Mouse (Mus musculus) CH12.LX (cell line): Measurements from ENCODE around the gene Pkn3. TPM values are rescaled to one million over a fixed set of nuclear protein-coding genes. Genes with fewer than 3 reads are reported as not detected.

ENCODE experiments used
- polyA plus RNA-seq: library from polyadenylated mRNA; unstranded; fragments of >175 nt; gene quantifications from 2 replicates; pipeline ENCODE4 v1.2.1, GENCODE M21; 2012; ENCODE audit warnings: low read depth; ENCODE audit not compliant: insufficient read length
- total RNA-seq, 2 experiments: library from RNA; depleted of rRNA; stranded (reverse); fragments of 300-350 nt in 1 of 2; fragments of >200 nt in 1 of 2; gene quantifications; 2 replicates each; pipeline ENCODE4 v1.2.3; 2012 to 2014

Pkn3 gene
- total and polyA plus RNA-seq, 3 experiments = 4.7 to 8.3 (median 6.7) TPM

Other genes starting within 250 kb of the Pkn3 start
- gene Cercam, start 208.5 kb upstream of the Pkn3 start, total RNA-seq (2012; rRNA removed) = 6.1 and 6.3 TPM in 2 replicates
- 2.5 and 3.0 TPM in 2 replicates for gene Cercam, start 208.5 kb upstream of the Pkn3 start, total RNA-seq (2014; rRNA removed)
- gene Cercam, start 208.5 kb upstream of the Pkn3 start, polyA plus RNA-seq = 3.5 and 3.7 TPM in 2 replicates
- gene Odf2, start 188.5 kb upstream of the Pkn3 start, total RNA-seq (2012; rRNA removed) = 43.7 and 48.6 TPM in 2 replicates
- gene Odf2, start 188.5 kb upstream of the Pkn3 start, total RNA-seq (2014; rRNA removed) = 35.4 and 44.4 TPM in 2 replicates
- 54.6 and 59.5 TPM in 2 replicates for gene Odf2, start 188.5 kb upstream of the Pkn3 start, polyA plus RNA-seq
- gene Gle1, start 142.3 kb upstream of the Pkn3 start, total RNA-seq (2012; rRNA removed) = 38.0 and 39.7 TPM in 2 replicates
- gene Gle1, start 142.3 kb upstream of the Pkn3 start, total RNA-seq (2014; rRNA removed) = 32.0 and 36.5 TPM in 2 replicates
- gene Gle1, start 142.3 kb upstream of the Pkn3 start, polyA plus RNA-seq = 54.1 and 60.1 TPM in 2 replicates
- gene Sptan1, start 112.1 kb upstream of the Pkn3 start, total RNA-seq (2012; rRNA removed) = 113 TPM in 2 replicates
- gene Sptan1, start 112.1 kb upstream of the Pkn3 start, total RNA-seq (2014; rRNA removed) = 73.8 and 86.4 TPM in 2 replicates
- 88.0 and 91.6 TPM in 2 replicates for gene Sptan1, start 112.1 kb upstream of the Pkn3 start, polyA plus RNA-seq
- 23.2 and 26.5 TPM in 2 replicates for gene Wdr34, start 28.8 kb upstream of the Pkn3 start, total RNA-seq (2012; rRNA removed)
- 21.4 and 24.7 TPM in 2 replicates for gene Wdr34, start 28.8 kb upstream of the Pkn3 start, total RNA-seq (2014; rRNA removed)
- gene Wdr34, start 28.8 kb upstream of the Pkn3 start, polyA plus RNA-seq = 28.0 and 28.6 TPM in 2 replicates
- gene Set, start 20.3 kb upstream of the Pkn3 start, total RNA-seq (2012; rRNA removed) = 515 and 844 TPM in 2 replicates
- gene Set, start 20.3 kb upstream of the Pkn3 start, total RNA-seq (2014; rRNA removed) = 1,049 and 1,142 TPM in 2 replicates
- 902 and 991 TPM in 2 replicates for gene Set, start 20.3 kb upstream of the Pkn3 start, polyA plus RNA-seq
- gene Zdhhc12, start 16.0 kb downstream of the Pkn3 start, total RNA-seq (2012; rRNA removed) = 33.7 and 36.5 TPM in 2 replicates
- 15.3 and 15.6 TPM in 2 replicates for gene Zdhhc12, start 16.0 kb downstream of the Pkn3 start, total RNA-seq (2014; rRNA removed)
- 34.7 and 42.8 TPM in 2 replicates for gene Zdhhc12, start 16.0 kb downstream of the Pkn3 start, polyA plus RNA-seq
- gene Zer1, start 46.9 kb downstream of the Pkn3 start, total RNA-seq (2012; rRNA removed) = 9.5 and 13.4 TPM in 2 replicates
- gene Zer1, start 46.9 kb downstream of the Pkn3 start, total RNA-seq (2014; rRNA removed) = 4.8 and 5.5 TPM in 2 replicates
- gene Zer1, start 46.9 kb downstream of the Pkn3 start, polyA plus RNA-seq = 13.3 and 15.0 TPM in 2 replicates
- 32.1 and 35.1 TPM in 2 replicates for gene Tbc1d13, start 56.1 kb downstream of the Pkn3 start, total RNA-seq (2012; rRNA removed)
- gene Tbc1d13, start 56.1 kb downstream of the Pkn3 start, total RNA-seq (2014; rRNA removed) = 21.4 and 25.9 TPM in 2 replicates
- gene Tbc1d13, start 56.1 kb downstream of the Pkn3 start, polyA plus RNA-seq = 36.1 and 36.8 TPM in 2 replicates
- 9.2 and 9.7 TPM in 2 replicates for gene Endog, start 93.8 kb downstream of the Pkn3 start, total RNA-seq (2012; rRNA removed)
- gene Endog, start 93.8 kb downstream of the Pkn3 start, total RNA-seq (2014; rRNA removed) = 0.23 TPM in 1 of 2 replicates, not detected in the other
- not detected in 2 replicates for gene Endog, start 93.8 kb downstream of the Pkn3 start, polyA plus RNA-seq
- gene Spout1, start 100.8 kb downstream of the Pkn3 start, total RNA-seq (2012; rRNA removed) = 49.2 and 56.7 TPM in 2 replicates
- 34.8 and 38.4 TPM in 2 replicates for gene Spout1, start 100.8 kb downstream of the Pkn3 start, total RNA-seq (2014; rRNA removed)
- 62.3 and 63.7 TPM in 2 replicates for gene Spout1, start 100.8 kb downstream of the Pkn3 start, polyA plus RNA-seq
- gene Kyat1, start 128.2 kb downstream of the Pkn3 start, total RNA-seq (2012; rRNA removed) = 5.3 and 7.0 TPM in 2 replicates
- gene Kyat1, start 128.2 kb downstream of the Pkn3 start, total RNA-seq (2014; rRNA removed) = 5.0 and 5.5 TPM in 2 replicates
- gene Kyat1, start 128.2 kb downstream of the Pkn3 start, polyA plus RNA-seq = 5.2 and 5.4 TPM in 2 replicates
- 2.8 and 3.1 TPM in 2 replicates for gene Lrrc8a, start 160.0 kb downstream of the Pkn3 start, total RNA-seq (2012; rRNA removed)
- 1.1 and 1.8 TPM in 2 replicates for gene Lrrc8a, start 160.0 kb downstream of the Pkn3 start, total RNA-seq (2014; rRNA removed)
- 1.2 and 1.4 TPM in 2 replicates for gene Lrrc8a, start 160.0 kb downstream of the Pkn3 start, polyA plus RNA-seq
- gene Gm28035, start 162.9 kb downstream of the Pkn3 start, total RNA-seq (2012; rRNA removed) = 0.46 and 0.64 TPM in 2 replicates
- gene Gm28035, start 162.9 kb downstream of the Pkn3 start, total RNA-seq (2014; rRNA removed) = 0.27 TPM in 2 replicates
- 0.35 and 0.36 TPM in 2 replicates for gene Gm28035, start 162.9 kb downstream of the Pkn3 start, polyA plus RNA-seq
- gene Phyhd1, start 188.5 kb downstream of the Pkn3 start, total RNA-seq (2012; rRNA removed) = 3.1 and 8.9 TPM in 2 replicates
- 5.7 and 7.1 TPM in 2 replicates for gene Phyhd1, start 188.5 kb downstream of the Pkn3 start, total RNA-seq (2014; rRNA removed)
- gene Phyhd1, start 188.5 kb downstream of the Pkn3 start, polyA plus RNA-seq = 9.7 and 11.5 TPM in 2 replicates
- not detected in 2 replicates for gene Gm28038, start 203.4 kb downstream of the Pkn3 start, total RNA-seq (2012; rRNA removed)
- not detected in 2 replicates for gene Gm28038, start 203.4 kb downstream of the Pkn3 start, total RNA-seq (2014; rRNA removed)
- gene Gm28038, start 203.4 kb downstream of the Pkn3 start, polyA plus RNA-seq = 7.4 TPM in 1 of 2 replicates, not detected in the other
- gene Dolk, start 208.7 kb downstream of the Pkn3 start, total RNA-seq (2012; rRNA removed) = 17.4 and 18.1 TPM in 2 replicates
- 11.1 and 11.6 TPM in 2 replicates for gene Dolk, start 208.7 kb downstream of the Pkn3 start, total RNA-seq (2014; rRNA removed)
- gene Dolk, start 208.7 kb downstream of the Pkn3 start, polyA plus RNA-seq = 10.8 and 11.8 TPM in 2 replicates
- gene Nup188, start 208.7 kb downstream of the Pkn3 start, total RNA-seq (2012; rRNA removed) = 40.2 and 47.6 TPM in 2 replicates
- 19.7 and 20.9 TPM in 2 replicates for gene Nup188, start 208.7 kb downstream of the Pkn3 start, total RNA-seq (2014; rRNA removed)
- 58.8 and 61.2 TPM in 2 replicates for gene Nup188, start 208.7 kb downstream of the Pkn3 start, polyA plus RNA-seq